Mouse (Mus musculus) stomach, postnatal 0 days (tissue): ENCODE measurements around the gene Gpnmb.

ENCODE experiments used
- CTCF ChIP-seq: IDR thresholded peaks from 2 replicates; pipeline ENCODE4 v1.5.1; 2016; ENCODE audit warnings: antibody characterized with exemption, low read depth, mild to moderate bottlenecking, moderate library complexity
- EP300 ChIP-seq: optimal IDR thresholded peaks from 2 replicates; pipeline ENCODE3; 2016; ENCODE audit warnings: antibody characterized with exemption

DNA sequence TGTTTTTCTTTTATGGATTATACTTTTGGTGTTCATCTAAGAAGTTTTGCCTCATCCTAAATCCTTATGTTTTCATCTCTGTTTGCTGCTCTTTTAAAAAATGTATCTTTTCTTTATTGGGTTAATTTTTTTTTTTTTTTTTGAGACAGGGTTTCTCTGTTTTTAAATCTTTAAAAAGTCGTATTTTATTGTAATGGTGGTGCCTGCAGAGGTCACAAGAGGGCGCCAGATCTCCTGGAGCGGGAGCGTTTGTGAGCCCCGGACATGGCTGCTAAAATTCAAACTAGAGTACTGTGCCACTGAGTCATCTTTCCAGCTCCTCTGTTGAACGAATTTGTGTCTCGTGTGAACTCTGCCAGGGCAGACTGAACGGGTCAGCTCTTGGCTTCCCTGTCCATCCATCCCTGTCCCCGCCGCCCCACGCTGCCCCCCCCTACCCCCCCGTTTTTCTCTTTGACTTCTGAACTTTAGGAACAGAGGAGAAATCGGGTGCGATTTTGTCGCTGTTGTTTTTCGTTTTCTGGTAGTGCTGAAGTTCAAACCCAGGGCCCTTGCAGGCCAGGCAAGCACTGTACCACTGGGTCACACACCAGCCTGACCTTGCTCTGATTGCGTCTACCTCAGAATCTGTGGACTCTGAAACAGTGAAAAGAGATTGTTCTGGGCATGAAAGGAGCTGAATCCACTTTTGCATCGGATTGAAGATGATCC is 3.3 kb downstream of the Gpnmb start:
- TF ChIP-seq CTCF (peak; percentile 80), EP300 (no peak)
